Mouse (Mus musculus): ENCODE results near the gene Atg14. TPM values are rescaled to one million over a fixed set of nuclear protein-coding genes. Genes with fewer than 3 reads are reported as not detected.
"Not testable (repeated sequence)": the region's sequence is repeated elsewhere in the genome, so short reads cannot be mapped to it uniquely, and the experiment has no call there.

Atg14 gene
- polyA plus RNA-seq, 1 experiment from 2014 or later, result 18.9 TPM

GRCm38 (mm10) chr14:47535096-47535495 lies 35.4 kb downstream of the Atg14 start:
- H3K4me3 ChIP-seq, result no peak overlapping the region
- WGBS, result 100% methylated on average over 1 of the region's 1 CpGs
- no peaks in the 10 kb centered on the region for H3K9me3 ChIP-seq (replicated peaks)
- H3K4me1 ChIP-seq, result peaks cover 11% of the 10 kb centered on the region
- no peak for DNase-seq (ENCODE audit: low spot score)
- H3K27me3 ChIP-seq (ENCODE audit: low read depth, poor library complexity, severe bottlenecking), result no peaks in the 10 kb centered on the region
- H3K36me3 ChIP-seq, result peaks cover 31% of the 10 kb centered on the region
- no peak overlapping the region for H3K27ac ChIP-seq

DNA sequence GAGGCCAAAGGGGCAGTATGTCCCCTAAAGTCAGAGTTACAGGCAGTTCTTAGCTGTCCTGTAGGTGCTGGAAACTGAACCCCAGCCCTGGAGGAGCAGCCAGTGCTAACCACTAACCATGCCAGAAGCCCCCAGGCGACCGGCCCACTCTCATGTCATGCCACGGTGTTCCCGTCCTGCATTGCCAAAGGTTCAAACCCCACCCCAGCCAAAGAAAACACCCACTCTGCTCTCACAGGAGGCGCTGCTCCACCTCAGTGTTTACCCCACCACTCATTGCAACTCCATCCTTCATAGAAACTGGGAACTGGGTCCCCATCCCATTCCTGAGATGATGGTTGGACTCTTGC lies 36.3 kb downstream of the Atg14 start:
- Histone ChIP-seq H3K9me3 (replicated peaks) (no peaks in the 10 kb centered on the region), H3K36me3 (peaks cover 27% of the 10 kb centered on the region), H3K4me3 (no peak overlapping the region), H3K4me1 (peaks cover 11% of the 10 kb centered on the region), H3K27ac (no peak overlapping the region), H3K27me3 (ENCODE audit: low read depth, poor library complexity, severe bottlenecking) (no peaks in the 10 kb centered on the region)
- 89% methylated on average over 5 of the region's 5 CpGs for WGBS
- no peak for DNase-seq (ENCODE audit: low spot score)

DNA sequence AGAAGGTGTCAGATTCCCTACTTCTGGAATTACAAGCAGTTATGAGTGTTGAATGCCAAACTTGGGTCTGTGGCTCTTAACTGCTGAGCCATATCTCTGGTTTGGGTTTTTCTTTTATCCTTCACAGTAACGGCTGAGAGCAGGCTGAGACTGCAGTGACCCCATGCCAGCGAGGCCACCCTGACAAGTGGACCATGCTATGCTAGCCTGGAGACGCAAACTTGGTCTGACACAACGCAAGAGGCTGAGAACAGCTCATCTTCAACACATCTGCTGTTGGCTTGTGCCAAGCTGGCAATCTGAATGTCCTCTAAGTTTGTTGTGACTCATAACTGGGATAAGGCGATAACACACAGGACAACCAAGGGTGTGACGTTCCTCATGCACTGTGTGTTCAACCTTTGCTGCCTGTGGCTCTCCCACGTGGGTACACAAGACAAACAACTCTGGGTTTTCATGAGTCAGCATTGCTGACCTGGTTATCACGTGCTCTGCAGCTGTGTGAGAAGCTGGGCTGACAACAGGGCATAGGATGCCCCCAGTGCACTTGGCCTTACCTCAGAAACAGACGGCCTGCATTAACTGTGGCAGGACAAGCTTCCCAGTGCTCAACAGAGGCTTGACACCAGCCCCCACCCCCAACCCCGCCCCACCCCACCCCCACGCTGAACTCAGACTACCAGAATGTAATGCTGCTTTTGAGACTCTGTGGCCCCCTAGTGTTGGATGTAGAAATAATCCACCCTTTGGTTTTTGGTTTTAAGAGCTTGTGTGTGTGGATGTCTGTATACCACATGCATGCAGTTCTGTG lies 36.9 kb downstream of the Atg14 start:
- Histone ChIP-seq H3K27ac (no peak overlapping the region), H3K36me3 (peaks cover 24% of the 10 kb centered on the region), H3K4me3 (no peak overlapping the region)

GRCm38 (mm10) chr14:47532496-47532895 lies 38.0 kb downstream of the Atg14 start:
- peaks cover 28% of the 10 kb centered on the region for H3K36me3 ChIP-seq
- no peaks in the 10 kb centered on the region for H3K27me3 ChIP-seq (ENCODE audit: low read depth, poor library complexity, severe bottlenecking)
- no peak overlapping the region for H3K4me3 ChIP-seq
- H3K9me3 ChIP-seq (replicated peaks), result no peaks in the 10 kb centered on the region
- 72% methylated on average over 1 of the region's 1 CpGs for WGBS
- H3K27ac ChIP-seq, result no peak overlapping the region
- peaks cover 11% of the 10 kb centered on the region for H3K4me1 ChIP-seq
- DNase-seq (ENCODE audit: low spot score), result no peak

More for the DNA sequence above, 36.9 kb downstream of the Atg14 start:
- DNase-seq (ENCODE audit: low spot score), result peak; percentile 58
- WGBS, result 49% methylated on average over 11 of the region's 11 CpGs
- Histone ChIP-seq H3K27me3 (ENCODE audit: low read depth, poor library complexity, severe bottlenecking) (no peaks in the 10 kb centered on the region), H3K4me1 (peaks cover 11% of the 10 kb centered on the region), H3K9me3 (replicated peaks) (no peaks in the 10 kb centered on the region)

DNA sequence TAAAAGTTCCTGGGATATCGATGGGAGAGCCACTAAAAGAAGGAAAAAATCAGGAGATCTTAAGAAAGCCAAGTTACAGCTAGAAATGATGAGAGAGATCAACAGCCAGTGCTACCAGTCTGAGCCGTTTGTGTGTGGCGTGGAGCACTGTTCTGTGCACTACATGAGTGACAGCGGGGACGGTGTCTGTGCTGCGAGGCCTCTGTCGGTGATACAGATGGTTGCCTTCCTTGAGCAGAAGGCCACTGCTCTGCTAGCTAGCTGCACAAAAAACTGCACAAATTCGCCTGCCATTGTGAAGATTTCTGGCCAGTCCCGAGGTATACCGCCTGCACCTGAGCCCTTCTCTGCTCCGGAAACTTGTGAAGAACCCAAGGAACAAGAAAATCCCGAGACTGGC lies 40.9 kb downstream of the Atg14 start:
- 95% methylated on average over 12 of the region's 12 CpGs for WGBS
- peaks cover 14% of the 10 kb centered on the region for H3K4me1 ChIP-seq
- not testable (repeated sequence) for H3K4me3 ChIP-seq

DNA sequence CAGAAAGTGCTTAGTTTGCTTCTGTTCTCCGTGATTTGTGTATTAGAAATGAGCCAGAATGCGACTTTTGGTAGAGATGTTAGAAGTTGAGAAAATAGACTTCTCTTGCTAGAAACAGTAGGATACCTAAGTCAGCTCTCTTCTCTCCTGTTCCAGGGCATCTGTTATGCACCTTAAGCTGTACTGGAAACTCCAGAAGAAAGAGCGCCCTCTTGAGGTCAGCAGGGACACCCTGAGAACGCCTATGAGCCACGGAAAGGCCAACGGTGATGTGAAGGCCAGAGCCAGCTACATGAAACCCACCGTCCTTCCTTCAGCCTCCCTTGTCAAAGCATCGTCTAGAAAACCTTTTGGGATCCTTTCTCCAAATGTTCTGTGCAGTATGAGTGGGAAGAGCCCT lies 41.4 kb downstream of the Atg14 start:
- Histone ChIP-seq H3K27me3 (ENCODE audit: low read depth, poor library complexity, severe bottlenecking) (no peaks in the 10 kb centered on the region), H3K27ac (no peak overlapping the region), H3K4me3 (no peak overlapping the region), H3K9me3 (replicated peaks) (no peaks in the 10 kb centered on the region), H3K36me3 (peaks cover 28% of the 10 kb centered on the region), H3K4me1 (peaks cover 16% of the 10 kb centered on the region)
- DNase-seq (ENCODE audit: low spot score), result peak; percentile 51
- 41% methylated on average over 8 of the region's 8 CpGs for WGBS

More for the DNA sequence above, 40.9 kb downstream of the Atg14 start:
- H3K27ac ChIP-seq; DNase-seq (ENCODE audit: low spot score); H3K9me3 ChIP-seq (replicated peaks); H3K27me3 ChIP-seq (ENCODE audit: low read depth, poor library complexity, severe bottlenecking): not testable (repeated sequence)
- peaks cover 28% of the 10 kb centered on the region for H3K36me3 ChIP-seq

DNA sequence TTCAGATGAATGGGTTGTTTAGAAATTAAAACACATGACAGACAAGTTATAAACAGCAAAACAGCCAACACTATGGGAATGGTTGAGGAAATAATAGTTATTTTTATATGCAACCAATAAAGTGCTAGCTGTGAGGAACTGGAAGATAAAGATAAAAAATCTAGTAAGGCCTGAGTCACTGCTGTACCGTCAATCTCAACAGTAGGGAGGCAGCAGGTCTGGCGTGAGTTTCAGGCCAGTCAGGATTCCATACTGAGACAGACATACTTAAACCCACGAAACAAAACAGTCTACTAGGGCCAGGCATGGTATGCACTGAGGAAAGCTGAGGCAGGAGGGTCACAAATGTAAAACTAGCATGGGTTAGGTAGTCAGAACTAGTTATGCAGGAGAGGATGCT lies 42.2 kb downstream of the Atg14 start:
- peaks cover 9% of the 10 kb centered on the region for H3K4me1 ChIP-seq
- H3K27me3 ChIP-seq (ENCODE audit: low read depth, poor library complexity, severe bottlenecking), result no peaks in the 10 kb centered on the region
- DNase-seq (ENCODE audit: low spot score), result no peak
- 81% methylated on average over 3 of the region's 3 CpGs for WGBS
- H3K4me3 ChIP-seq, result no peak overlapping the region
- no peak overlapping the region for H3K27ac ChIP-seq
- H3K36me3 ChIP-seq, result peaks cover 28% of the 10 kb centered on the region
- no peaks in the 10 kb centered on the region for H3K9me3 ChIP-seq (replicated peaks)

- WGBS, result 88% methylated on average over 2 of the region's 2 CpGs
- Histone ChIP-seq H3K27ac (no peak overlapping the region), H3K27me3 (ENCODE audit: low read depth, poor library complexity, severe bottlenecking) (no peaks in the 10 kb centered on the region), H3K4me1 (peaks cover 8% of the 10 kb centered on the region), H3K9me3 (replicated peaks) (no peaks in the 10 kb centered on the region), H3K4me3 (no peak overlapping the region), H3K36me3 (peaks cover 28% of the 10 kb centered on the region)
- no peak for DNase-seq (ENCODE audit: low spot score)
Measured at GRCm38 (mm10) chr14:47527833-47528232, 42.6 kb downstream of the Atg14 start.

GRCm38 (mm10) chr14:47525861-47526260 lies 44.6 kb downstream of the Atg14 start:
- DNase-seq (ENCODE audit: low spot score), result no peak
- Histone ChIP-seq H3K4me3 (no peak overlapping the region), H3K36me3 (peaks cover 15% of the 10 kb centered on the region), H3K4me1 (peaks cover 8% of the 10 kb centered on the region), H3K27ac (no peak overlapping the region), H3K27me3 (ENCODE audit: low read depth, poor library complexity, severe bottlenecking) (no peaks in the 10 kb centered on the region), H3K9me3 (replicated peaks) (no peaks in the 10 kb centered on the region)
- WGBS, result 94% methylated on average over 5 of the region's 5 CpGs

GRCm38 (mm10) chr14:47525374-47525773 lies 45.1 kb downstream of the Atg14 start:
- Histone ChIP-seq H3K4me1 (peaks cover 8% of the 10 kb centered on the region), H3K4me3 (no peak overlapping the region), H3K27me3 (ENCODE audit: low read depth, poor library complexity, severe bottlenecking) (no peaks in the 10 kb centered on the region), H3K36me3 (peaks cover 12% of the 10 kb centered on the region), H3K27ac (no peak overlapping the region), H3K9me3 (replicated peaks) (no peaks in the 10 kb centered on the region)
- no peak for DNase-seq (ENCODE audit: low spot score)
- 84% methylated on average over 8 of the region's 8 CpGs for WGBS

DNA sequence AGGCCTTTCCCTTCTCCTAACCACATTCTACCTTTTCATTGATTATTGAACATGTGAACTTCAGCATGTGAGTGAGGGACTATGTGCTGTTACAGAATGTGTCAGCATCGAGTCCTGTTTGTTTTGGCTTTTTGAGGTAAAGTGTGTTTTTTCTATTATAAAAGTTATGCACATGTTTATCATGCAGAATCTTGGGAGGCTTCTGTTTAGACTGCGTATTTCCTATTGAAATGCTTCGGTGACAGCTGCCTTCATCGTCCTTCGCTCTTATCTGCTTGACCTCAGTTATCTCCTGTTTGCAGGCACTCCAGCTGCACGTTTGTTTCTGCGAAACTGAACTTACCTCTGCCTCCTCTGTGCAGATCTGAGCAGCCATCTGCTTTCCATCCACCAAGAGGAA lies 48.1 kb downstream of the Atg14 start:
- Histone ChIP-seq H3K27ac (no peak overlapping the region), H3K4me3 (no peak overlapping the region), H3K27me3 (ENCODE audit: low read depth, poor library complexity, severe bottlenecking) (no peaks in the 10 kb centered on the region), H3K9me3 (replicated peaks) (no peaks in the 10 kb centered on the region), H3K36me3 (no peaks in the 10 kb centered on the region), H3K4me1 (peaks cover 8% of the 10 kb centered on the region)
- WGBS, result 87% methylated on average over 7 of the region's 7 CpGs
- DNase-seq (ENCODE audit: low spot score), result no peak

GRCm38 (mm10) chr14:47521609-47522008 lies 48.8 kb downstream of the Atg14 start:
- DNase-seq (ENCODE audit: low spot score), result no peak
- 80% methylated on average over 1 of the region's 1 CpGs for WGBS

DNA sequence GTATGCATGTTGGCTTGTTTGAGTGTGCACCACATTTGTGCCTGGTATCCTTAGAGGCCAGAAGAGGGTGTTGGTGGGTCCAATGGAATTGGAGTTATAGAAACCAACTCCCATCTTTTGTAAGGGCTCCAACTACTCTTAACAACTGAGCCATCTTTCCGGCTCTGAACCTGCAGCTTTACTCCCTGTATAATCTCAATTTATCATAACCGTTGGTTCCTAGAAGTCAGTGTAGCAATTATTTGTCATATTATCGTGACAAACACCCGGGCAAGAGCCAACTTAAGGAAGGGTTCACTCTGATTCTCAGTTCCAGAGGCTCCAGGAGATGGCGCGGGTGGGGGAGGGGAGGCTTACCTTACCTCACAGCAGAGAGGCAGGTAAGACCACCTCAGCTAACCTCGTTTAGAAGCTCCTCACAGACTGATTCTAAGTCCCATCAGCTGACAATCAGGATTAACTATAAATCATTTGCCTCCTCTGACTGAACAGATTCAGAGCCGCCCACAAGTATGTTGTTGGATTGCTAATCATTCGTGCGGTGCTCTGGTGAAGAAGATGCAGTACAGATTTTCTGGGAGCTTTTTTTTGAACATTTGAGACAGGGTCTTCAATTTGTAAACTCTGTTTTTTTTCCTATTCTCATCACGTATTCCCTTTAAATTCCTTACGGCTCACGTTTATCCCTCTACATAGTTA lies 49.5 kb downstream of the Atg14 start:
- H3K27ac ChIP-seq, result no peak overlapping the region
- 86% methylated on average over 13 of the region's 13 CpGs for WGBS

More at GRCm38 (mm10) chr14:47521609-47522008, 48.8 kb downstream of the Atg14 start:
- H3K9me3 ChIP-seq (replicated peaks), result no peaks in the 10 kb centered on the region
- peaks cover 8% of the 10 kb centered on the region for H3K4me1 ChIP-seq
- H3K27me3 ChIP-seq (ENCODE audit: low read depth, poor library complexity, severe bottlenecking), result no peaks in the 10 kb centered on the region
- no peaks in the 10 kb centered on the region for H3K36me3 ChIP-seq
- no peak overlapping the region for H3K4me3 ChIP-seq
- no peak overlapping the region for H3K27ac ChIP-seq

More for the DNA sequence above, 49.5 kb downstream of the Atg14 start:
- no peak for DNase-seq (ENCODE audit: low spot score)
- Histone ChIP-seq H3K4me3 (no peak overlapping the region), H3K9me3 (replicated peaks) (no peaks in the 10 kb centered on the region), H3K27me3 (ENCODE audit: low read depth, poor library complexity, severe bottlenecking) (no peaks in the 10 kb centered on the region), H3K36me3 (no peaks in the 10 kb centered on the region), H3K4me1 (peaks cover 8% of the 10 kb centered on the region)

All from limb, embryonic 10.5 days (tissue).